ENCODE assay signal across 14 mouse cellular contexts in the genomic region with DNA sequence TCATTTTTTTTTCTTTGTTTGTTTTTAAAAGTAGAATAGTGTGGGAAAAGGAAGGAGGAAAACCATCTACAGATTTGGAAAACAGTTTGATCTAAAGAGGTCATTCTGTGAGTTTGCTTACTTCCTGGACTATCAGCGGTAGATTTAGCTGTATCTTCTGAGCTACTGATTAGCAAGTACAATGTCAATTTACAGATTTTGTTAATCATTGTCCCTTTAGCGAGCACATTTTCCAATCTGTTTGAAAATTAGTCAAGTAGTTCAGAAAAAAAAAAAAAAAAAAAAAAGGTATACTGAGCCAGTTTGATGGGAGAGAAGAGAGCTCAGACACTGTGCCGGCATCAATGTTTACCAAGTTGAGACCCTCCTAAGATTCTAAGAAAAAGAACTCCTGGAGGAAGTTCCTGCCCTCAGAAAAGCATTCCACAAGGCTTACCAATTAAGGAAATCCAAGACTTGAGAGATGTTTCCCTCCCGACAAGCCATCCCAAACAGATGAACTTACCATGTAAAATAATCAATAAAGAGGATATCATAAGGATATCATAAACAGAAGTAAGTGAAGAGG.
"Had no signal": no experiment of that assay in that cellular context is flagged by ENCODE, and none has a peak within 500 bp of the region (broad histone marks: within the 10 kb centered on the region; RNA-seq: fewer than 3 reads in every experiment).

No protein-coding gene starts in this region.

- H3K4me1 ChIP-seq: liver, embryonic 13.5 days; midbrain, embryonic 12.5 days; midbrain, embryonic 15.5 days; neural tube, embryonic 12.5 days had no signal

- H3K4me3 ChIP-seq: layer of hippocampus, adult 2 months; liver, embryonic 13.5 days; midbrain, embryonic 12.5 days; midbrain, embryonic 15.5 days; neural tube, embryonic 12.5 days; neural tube, embryonic 15.5 days had no signal

- H3K9ac ChIP-seq: liver, embryonic 13.5 days; lung, embryonic 14.5 days; midbrain, embryonic 12.5 days; midbrain, embryonic 15.5 days; neural tube, embryonic 12.5 days; neural tube, embryonic 15.5 days had no signal

- H3K27me3 ChIP-seq: liver, embryonic 13.5 days; midbrain, embryonic 12.5 days; midbrain, embryonic 15.5 days; neural tube, embryonic 12.5 days; neural tube, embryonic 15.5 days had no signal

- DNase-seq: layer of hippocampus, adult 9-11 months; liver, embryonic 13.5 days; lung, embryonic 14.5 days; right cerebral cortex, adult 18-20 months; right cerebral cortex, postnatal 14 days; right cerebral cortex, postnatal 4 days; thymus, postnatal 25 days had no signal

- H3K9me3 ChIP-seq: liver, embryonic 13.5 days; midbrain, embryonic 15.5 days; neural tube, embryonic 15.5 days had no signal

- ATAC-seq: lung, postnatal 0 days; midbrain, embryonic 15.5 days had no signal

- H3K27ac ChIP-seq: layer of hippocampus, adult 2 months; liver, embryonic 13.5 days; macrophage; midbrain, embryonic 12.5 days; midbrain, embryonic 15.5 days; neural tube, embryonic 12.5 days; neural tube, embryonic 15.5 days had no signal

- H3K4me2 ChIP-seq: liver, embryonic 13.5 days; lung, embryonic 14.5 days; midbrain, embryonic 12.5 days; midbrain, embryonic 15.5 days; neural tube, embryonic 12.5 days; neural tube, embryonic 15.5 days had no signal

- H3K36me3 ChIP-seq: liver, embryonic 13.5 days; midbrain, embryonic 12.5 days; midbrain, embryonic 15.5 days; neural tube, embryonic 12.5 days; neural tube, embryonic 15.5 days had no signal
